Mouse (Mus musculus): ENCODE measurements around the gene Def6. TPM values are rescaled to one million over a fixed set of nuclear protein-coding genes. Genes with fewer than 3 reads are reported as not detected.

Gene Def6
- polyA plus RNA-seq, 1 experiment from 2014 or later: 20.9 TPM

DNA sequence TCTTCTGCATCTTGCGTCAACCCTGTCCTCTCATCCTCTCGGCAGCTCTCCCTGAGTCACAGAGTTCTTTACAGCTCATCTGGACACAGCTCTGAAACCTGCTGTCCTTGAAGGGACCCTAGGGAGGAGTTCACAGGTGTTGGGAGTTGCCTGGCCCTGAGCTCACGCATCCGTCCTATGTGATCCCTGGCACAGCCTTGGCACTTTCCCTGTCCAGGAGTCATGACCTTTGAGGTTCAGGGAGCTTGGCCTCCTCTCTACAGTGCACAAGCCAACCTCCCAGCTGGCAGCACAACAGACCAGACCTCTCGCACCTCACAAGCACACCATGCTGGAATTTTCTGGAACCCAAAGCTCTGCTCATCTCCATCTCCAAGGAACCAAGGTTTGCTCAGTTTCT, 33.3 kb downstream of the Def6 start:
- H3K79me2 ChIP-seq (ENCODE audit: inconsistent target): peaks cover 100% of the 10 kb centered on the region
- WGBS (ENCODE audit: missing documents): 91% methylated on average over 5 of the region's 5 CpGs
- H3K4me3 ChIP-seq (ENCODE audit: inconsistent target): no peak overlapping the region
- peaks cover 40% of the 10 kb centered on the region; the same call in 1 of the 2 replicates for H3K36me3 ChIP-seq (ENCODE audit: inconsistent target)
- H3K27ac ChIP-seq: no peak overlapping the region

DNA sequence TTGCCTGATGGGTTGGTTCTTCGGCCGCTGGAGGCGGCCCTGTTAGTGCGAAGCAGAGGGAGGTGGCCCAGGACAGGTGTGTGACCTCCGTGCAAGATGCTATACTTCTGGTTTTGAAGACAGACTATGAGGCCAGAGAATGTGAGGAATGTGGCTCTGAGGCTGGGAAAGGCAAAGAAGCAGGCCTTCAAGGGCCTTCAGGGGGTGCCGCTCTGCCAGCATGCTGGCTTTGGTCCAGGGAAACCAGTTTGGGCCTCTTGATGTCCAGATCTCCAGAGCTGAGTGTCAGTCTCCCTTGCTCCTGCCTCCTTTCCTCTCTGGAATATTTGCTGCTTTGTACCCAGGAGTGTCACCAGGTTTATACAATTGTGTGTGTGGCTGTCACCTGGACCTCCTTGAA, 34.7 kb downstream of the Def6 start:
- whole genome bisulfite sequencing (ENCODE audit: missing documents): 97% methylated on average over 6 of the region's 6 CpGs
- Histone ChIP-seq H3K4me3 (ENCODE audit: inconsistent target) (no peak overlapping the region), H3K79me2 (ENCODE audit: inconsistent target) (peaks cover 90% of the 10 kb centered on the region), H3K36me3 (ENCODE audit: inconsistent target) (peaks cover 40% of the 10 kb centered on the region; the same call in 1 of the 2 replicates), H3K27ac (no peak overlapping the region)

DNA sequence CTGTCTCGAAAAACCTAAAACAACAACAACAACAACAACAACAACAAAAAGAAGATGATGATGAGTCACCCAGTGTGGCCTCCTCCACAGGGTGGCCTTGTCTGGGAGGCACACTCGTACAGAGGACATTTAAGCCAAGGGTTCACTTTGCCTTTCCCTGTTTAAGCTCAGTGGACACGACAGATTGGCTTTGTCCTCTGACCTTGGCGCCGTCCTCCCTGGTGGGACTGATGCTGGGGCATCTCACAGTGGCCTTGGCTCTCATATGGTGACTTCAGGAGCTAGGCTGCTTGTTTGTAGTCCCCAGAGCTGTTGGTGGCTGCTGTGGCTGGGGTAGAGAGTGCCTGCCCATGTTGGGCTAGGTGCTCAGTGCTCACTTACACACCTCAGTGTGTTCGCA, 36.6 kb downstream of the Def6 start:
- Histone ChIP-seq H3K79me2 (ENCODE audit: inconsistent target) (peaks cover 86% of the 10 kb centered on the region), H3K36me3 (ENCODE audit: inconsistent target) (peaks cover 40% of the 10 kb centered on the region; the same call in 1 of the 2 replicates), H3K4me3 (ENCODE audit: inconsistent target) (no peak overlapping the region), H3K27ac (no peak overlapping the region)
- 100% methylated on average over 4 of the region's 6 CpGs for WGBS (ENCODE audit: missing documents)

DNA sequence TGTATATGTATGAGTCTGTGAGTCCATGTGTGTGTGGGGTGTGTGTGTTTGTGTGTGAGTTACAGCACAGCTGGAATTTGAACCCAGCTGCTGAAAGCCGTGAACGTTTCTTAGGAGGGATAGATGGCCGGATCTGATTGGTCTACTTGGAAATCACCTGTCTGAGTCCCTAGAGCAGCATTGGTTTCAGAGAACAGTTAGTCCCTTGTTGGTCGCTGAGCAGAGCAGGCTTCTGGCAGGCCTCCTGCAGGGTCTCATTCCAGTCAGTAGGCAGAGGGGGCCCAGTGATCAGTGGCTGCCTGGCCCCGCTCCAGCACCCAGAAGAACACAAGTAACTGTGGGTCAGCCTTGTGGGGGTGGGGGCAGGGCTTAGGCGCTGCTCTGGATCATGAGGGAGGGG, 37.1 kb downstream of the Def6 start:
- WGBS (ENCODE audit: missing documents): 93% methylated on average over 5 of the region's 6 CpGs
- peaks cover 36% of the 10 kb centered on the region; the same call in 1 of the 2 replicates for H3K36me3 ChIP-seq (ENCODE audit: inconsistent target)
- no peak overlapping the region for H3K4me3 ChIP-seq (ENCODE audit: inconsistent target)
- peaks cover 86% of the 10 kb centered on the region for H3K79me2 ChIP-seq (ENCODE audit: inconsistent target)
- no peak overlapping the region for H3K27ac ChIP-seq

DNA sequence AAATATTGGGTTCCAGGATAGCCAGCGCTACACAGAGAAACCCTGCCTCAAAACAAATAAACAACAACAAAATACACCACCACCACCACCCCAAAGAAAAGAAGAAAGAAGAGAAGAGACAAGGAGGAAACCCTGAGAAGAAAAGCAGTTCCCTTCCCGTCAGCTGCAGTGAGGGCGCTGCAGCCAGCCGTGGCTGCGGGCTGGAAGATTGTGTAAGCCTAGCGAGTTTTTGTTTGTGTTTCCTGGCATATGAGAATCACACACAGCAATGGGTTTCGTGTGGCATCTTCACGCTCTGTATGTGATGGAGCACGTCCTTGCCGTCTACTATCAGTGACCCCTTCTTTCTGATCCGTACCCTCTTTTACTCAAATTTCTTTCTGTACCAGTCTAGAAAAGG, 39.1 kb downstream of the Def6 start:
- Histone ChIP-seq H3K79me2 (ENCODE audit: inconsistent target) (peaks cover 80% of the 10 kb centered on the region), H3K27ac (peak overlapping the region; percentile 92), H3K36me3 (ENCODE audit: inconsistent target) (peaks cover 20% of the 10 kb centered on the region; the same call in 1 of the 2 replicates), H3K4me3 (ENCODE audit: inconsistent target) (peak overlapping the region; percentile 0; the same call in 1 of the 2 replicates)
- 10% methylated on average over 11 of the region's 11 CpGs for WGBS (ENCODE audit: missing documents)

DNA sequence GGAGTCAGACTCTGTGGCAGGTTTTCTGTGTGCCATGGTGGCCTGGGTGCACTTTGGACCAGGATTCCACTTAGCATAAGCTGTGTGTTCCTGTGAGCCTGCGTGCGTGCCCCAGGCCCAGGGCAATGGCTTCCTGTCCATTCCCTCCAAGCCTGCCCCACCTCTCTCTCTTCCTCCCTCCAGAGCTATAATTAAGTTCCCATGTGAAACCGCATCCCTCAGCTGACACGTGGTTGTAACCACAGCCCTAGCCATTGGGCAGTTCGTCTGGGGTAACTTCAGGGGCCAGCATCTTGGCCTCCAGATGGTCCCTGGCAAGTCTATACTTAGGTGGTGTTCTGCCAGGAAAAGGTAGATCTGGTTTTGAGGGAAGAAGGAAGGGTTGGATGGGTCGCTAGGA, 40.0 kb downstream of the Def6 start:
- Histone ChIP-seq H3K27ac (peak overlapping the region; percentile 92), H3K36me3 (ENCODE audit: inconsistent target) (peaks cover 10% of the 10 kb centered on the region; the same call in 1 of the 2 replicates), H3K4me3 (ENCODE audit: inconsistent target) (no peak overlapping the region), H3K79me2 (ENCODE audit: inconsistent target) (peaks cover 78% of the 10 kb centered on the region)
- 1% methylated on average over 6 of the region's 6 CpGs for WGBS (ENCODE audit: missing documents)

DNA sequence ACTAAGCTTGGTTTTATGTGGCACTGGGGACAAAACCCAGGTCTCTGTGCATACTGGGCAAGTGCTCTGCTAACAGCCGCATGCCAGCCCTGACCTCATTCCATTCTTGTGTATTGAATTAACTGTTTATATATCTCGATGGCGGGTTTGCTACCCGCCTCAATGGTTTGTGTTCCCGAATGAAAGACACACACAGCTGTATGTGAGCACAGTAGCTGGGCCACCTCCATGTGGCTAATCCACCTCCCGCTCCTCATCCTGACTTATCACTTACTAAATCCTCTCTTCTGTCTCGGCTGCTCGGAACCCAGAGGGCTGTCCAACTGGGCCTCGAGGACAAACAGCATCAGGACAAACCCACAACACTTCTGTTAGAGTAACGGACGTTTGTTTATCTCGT, 41.5 kb downstream of the Def6 start:
- Histone ChIP-seq H3K36me3 (ENCODE audit: inconsistent target) (no peaks in the 10 kb centered on the region), H3K79me2 (ENCODE audit: inconsistent target) (peaks cover 78% of the 10 kb centered on the region), H3K27ac (no peak overlapping the region), H3K4me3 (ENCODE audit: inconsistent target) (no peak overlapping the region)
- WGBS (ENCODE audit: missing documents): 68% methylated on average over 12 of the region's 12 CpGs

DNA sequence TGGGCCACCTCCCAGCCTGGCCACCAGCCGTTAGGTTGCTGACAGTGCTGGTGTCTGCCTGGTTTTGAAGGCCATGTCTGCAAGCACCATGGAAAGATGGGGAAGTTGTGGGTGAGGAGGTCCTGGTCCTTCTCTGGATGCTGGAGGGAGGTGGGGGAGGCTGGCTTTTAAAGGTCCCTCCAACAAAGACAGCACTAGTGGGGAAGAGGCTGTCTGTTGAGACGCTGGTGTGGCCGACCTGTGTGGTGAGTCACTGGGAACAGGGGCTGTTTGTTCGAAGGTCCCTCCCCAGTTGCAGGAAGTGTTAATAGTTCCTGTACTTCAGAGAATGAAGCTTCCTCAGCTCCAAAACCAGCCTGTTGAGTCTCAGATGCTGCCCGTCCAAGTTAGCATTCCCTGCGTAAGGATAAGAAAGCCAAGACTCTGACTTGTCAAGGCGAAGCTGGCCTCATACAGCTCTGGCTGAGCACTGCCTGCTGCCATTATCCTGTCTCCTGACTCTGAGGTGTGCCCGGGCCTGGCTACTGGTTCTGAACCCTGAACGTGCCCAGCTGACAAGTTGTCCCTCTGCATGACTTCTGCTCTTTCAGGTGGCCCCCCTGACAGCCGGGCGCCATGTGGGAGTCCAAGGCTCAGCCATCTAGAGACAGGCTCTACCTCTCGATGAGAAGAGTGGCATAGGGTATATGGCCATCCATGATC, 44.2 kb downstream of the Def6 start:
- Histone ChIP-seq H3K4me3 (ENCODE audit: inconsistent target) (no peak overlapping the region), H3K27ac (peak overlapping the region; percentile 25), H3K79me2 (ENCODE audit: inconsistent target) (peaks cover 82% of the 10 kb centered on the region), H3K36me3 (ENCODE audit: inconsistent target) (no peaks in the 10 kb centered on the region)
- 51% methylated on average over 12 of the region's 12 CpGs for WGBS (ENCODE audit: missing documents)

DNA sequence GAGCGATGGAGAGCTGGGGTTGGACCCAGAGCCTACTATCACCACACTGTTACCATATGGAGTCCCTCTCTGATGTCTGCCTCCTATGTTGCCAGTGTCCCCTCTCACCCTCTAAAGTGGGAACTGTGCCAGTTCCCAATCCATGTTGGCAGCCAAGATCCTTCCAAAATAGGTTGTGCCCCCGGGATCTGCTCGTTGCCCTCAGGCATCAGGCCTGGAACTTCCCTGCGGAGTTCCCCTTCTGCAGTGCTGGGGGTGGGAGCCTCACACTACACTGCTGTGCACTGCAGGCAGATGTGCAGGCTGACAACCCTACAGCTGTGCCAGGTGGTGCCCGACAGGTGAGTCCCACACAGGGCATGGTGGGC, 44.7 kb downstream of the Def6 start:
- no peaks in the 10 kb centered on the region for H3K36me3 ChIP-seq (ENCODE audit: inconsistent target)

DNA sequence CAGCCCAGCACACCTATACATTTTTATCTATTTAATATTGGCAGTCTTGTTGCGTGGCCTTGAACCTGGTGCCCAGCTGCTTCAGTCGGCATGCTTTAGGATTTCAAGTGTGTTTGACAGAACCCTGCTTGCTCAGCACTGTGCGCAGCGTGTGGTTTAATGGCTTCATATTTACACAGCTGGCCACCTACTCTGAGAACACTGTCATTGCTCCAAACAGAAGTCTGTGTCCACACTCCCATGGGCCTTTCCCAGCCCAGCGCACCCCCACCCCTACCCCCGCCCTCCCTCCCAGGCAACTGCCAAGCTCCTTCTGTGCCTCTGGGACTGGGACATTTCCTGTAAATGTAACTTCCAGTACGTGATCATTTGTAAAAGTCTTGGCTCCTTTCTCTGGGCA, 45.6 kb downstream of the Def6 start:
- H3K27ac ChIP-seq: no peak overlapping the region
- H3K79me2 ChIP-seq (ENCODE audit: inconsistent target): peaks cover 92% of the 10 kb centered on the region
- H3K36me3 ChIP-seq (ENCODE audit: inconsistent target): no peaks in the 10 kb centered on the region
- no peak overlapping the region for H3K4me3 ChIP-seq (ENCODE audit: inconsistent target)
- 96% methylated on average over 7 of the region's 7 CpGs for WGBS (ENCODE audit: missing documents)

More for the DNA sequence above, 44.7 kb downstream of the Def6 start:
- Histone ChIP-seq H3K4me3 (ENCODE audit: inconsistent target) (no peak overlapping the region), H3K79me2 (ENCODE audit: inconsistent target) (peaks cover 87% of the 10 kb centered on the region), H3K27ac (0 out of 2 replicates have a peak overlapping the region, but pooled peaks have one; percentile 25)
- 89% methylated on average over 5 of the region's 5 CpGs for WGBS (ENCODE audit: missing documents)

DNA sequence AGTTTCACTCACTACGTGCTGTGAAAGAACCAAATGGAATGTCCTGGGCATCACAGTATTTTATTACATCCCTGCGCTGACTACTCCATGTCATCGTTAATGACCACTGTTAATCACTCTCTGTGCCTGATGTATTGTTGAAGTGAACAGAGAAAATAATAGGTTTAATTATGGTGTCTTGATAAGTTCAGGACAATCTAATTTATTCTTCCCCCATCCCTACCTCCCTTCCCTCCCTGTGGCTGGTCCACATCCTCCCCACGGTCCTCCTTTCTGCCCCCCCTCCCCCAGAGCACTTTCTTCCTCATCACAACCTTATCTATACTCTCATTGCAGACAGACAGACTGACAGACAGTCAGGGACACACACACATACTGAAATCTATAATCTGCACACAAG, 47.2 kb downstream of the Def6 start:
- no peaks in the 10 kb centered on the region for H3K36me3 ChIP-seq (ENCODE audit: inconsistent target)
- H3K4me3 ChIP-seq (ENCODE audit: inconsistent target): no peak overlapping the region
- WGBS (ENCODE audit: missing documents): 70% methylated on average over 4 of the region's 4 CpGs
- H3K27ac ChIP-seq: no peak overlapping the region
- H3K79me2 ChIP-seq (ENCODE audit: inconsistent target): peaks cover 90% of the 10 kb centered on the region

DNA sequence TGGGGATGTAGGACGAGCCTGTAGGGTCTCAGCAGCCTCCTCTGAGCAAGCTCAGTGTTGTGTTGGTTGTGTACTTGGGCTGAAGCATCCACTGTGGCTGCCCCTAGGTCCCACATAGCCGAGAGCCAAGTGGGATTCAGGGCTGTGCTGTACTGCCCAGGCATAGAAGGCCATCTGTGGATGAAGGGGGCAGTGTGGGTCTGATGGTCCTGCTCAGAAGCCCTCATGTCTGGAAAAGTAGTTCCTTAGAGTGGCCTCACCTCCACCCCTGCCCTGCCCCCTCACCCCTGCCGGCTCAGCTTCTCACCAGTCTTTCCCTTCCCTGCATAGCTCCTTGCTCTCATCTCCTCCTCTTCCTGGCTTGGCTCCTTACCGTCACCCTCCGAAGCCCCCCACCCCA, 48.1 kb downstream of the Def6 start:
- no peak overlapping the region for H3K4me3 ChIP-seq (ENCODE audit: inconsistent target)
- WGBS (ENCODE audit: missing documents): 79% methylated on average over 3 of the region's 5 CpGs
- H3K27ac ChIP-seq: no peak overlapping the region; the same call in 1 of the 2 replicates
- peaks cover 87% of the 10 kb centered on the region for H3K79me2 ChIP-seq (ENCODE audit: inconsistent target)
- no peaks in the 10 kb centered on the region for H3K36me3 ChIP-seq (ENCODE audit: inconsistent target)

DNA sequence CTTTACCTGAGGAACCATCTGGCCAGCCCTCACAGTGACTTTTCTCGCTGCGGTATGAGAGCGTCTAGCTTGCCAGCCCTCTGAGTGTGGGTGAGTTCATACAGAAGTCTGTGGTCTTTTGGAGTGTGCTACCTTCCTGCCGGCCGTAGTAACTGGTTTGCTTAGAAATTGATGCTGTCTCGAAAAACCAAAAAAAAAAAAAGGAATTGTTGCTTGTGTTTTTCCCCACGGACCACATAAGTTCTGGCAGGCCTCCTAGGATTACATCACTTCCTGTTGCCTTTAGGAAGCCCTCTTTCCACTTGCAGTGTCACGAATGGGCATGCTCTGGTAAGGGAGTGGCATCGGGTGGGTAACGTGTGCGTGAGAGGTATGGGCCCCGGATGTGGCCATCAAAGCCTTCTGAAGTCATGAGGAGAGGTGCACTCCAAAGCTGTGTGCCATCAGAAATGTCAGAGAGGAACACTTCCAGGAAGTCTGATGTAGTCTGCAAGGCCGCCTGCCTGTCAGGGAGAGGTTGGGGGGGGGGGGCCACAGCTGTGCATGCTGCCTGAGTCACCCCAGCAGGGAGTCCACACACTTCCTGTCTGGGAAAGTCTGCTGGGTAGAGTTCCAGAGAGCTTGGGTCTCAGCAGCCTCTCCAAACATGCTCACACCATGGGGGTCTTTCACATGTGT, 49.2 kb downstream of the Def6 start:
- no peak overlapping the region for H3K4me3 ChIP-seq (ENCODE audit: inconsistent target)
- WGBS (ENCODE audit: missing documents): 4% methylated on average over 13 of the region's 13 CpGs
- H3K36me3 ChIP-seq (ENCODE audit: inconsistent target): no peaks in the 10 kb centered on the region

DNA sequence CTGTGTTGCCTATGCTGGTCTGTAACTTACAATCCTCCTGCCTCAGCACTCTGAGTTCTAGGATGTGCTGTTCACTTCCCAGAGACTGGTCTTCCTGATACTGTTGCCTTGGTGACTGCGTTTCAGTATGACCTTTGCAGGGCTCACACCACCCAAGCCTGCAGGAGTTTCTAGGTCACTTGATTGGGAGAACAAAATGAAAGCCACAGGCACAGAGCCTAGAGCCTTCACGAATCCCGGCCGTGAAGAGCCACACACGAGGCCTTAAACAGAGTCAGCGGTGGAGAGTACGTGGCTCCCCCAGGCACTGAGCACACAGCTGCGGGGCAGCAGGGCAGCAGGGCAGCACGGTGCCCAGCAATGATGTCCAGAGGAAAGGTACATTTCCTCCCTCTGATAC, 50.7 kb downstream of the Def6 start:
- no peak overlapping the region for H3K4me3 ChIP-seq (ENCODE audit: inconsistent target)
- H3K36me3 ChIP-seq (ENCODE audit: inconsistent target): no peaks in the 10 kb centered on the region
- H3K79me2 ChIP-seq (ENCODE audit: inconsistent target): peaks cover 95% of the 10 kb centered on the region
- WGBS (ENCODE audit: missing documents): 93% methylated on average over 9 of the region's 9 CpGs
- H3K27ac ChIP-seq: peak overlapping the region; percentile 46

More for the DNA sequence above, 49.2 kb downstream of the Def6 start:
- peak overlapping the region; percentile 58 for H3K27ac ChIP-seq
- peaks cover 95% of the 10 kb centered on the region for H3K79me2 ChIP-seq (ENCODE audit: inconsistent target)

DNA sequence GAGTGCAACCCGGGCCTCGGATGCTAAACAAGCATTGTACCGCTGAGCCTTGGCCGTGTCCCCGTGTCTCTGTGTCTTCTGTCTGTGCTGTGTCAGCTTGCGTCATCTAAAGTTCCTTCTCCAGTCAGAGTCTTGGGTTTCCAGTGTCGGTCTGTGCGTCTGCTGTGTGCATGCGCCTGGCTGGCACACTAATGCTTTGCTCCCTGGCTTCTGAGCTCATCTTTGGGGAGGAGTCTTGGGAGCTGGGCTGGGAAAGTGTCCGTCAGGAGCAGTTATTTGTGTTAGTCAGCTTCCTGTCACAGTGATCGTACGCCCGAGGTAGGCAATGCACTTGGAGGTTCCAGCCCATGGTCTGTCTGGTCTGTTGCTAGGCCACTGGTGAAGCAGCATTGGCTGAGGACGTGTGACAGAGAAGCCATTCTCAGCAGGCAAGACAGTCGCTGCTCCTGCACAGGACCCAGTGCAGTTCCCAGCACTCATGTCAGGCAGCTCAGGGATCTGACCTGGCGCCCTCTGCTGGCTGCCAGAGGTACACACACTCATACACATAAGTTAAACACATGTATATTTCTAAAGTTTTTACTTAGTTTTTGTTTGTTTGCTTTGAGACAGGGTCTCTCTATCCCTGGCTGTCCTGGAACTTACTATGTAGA, 52.4 kb downstream of the Def6 start:
- Histone ChIP-seq H3K79me2 (ENCODE audit: inconsistent target) (peaks cover 95% of the 10 kb centered on the region), H3K27ac (peak overlapping the region; percentile 60), H3K4me3 (ENCODE audit: inconsistent target) (no peak overlapping the region), H3K36me3 (ENCODE audit: inconsistent target) (no peaks in the 10 kb centered on the region)
- WGBS (ENCODE audit: missing documents): 28% methylated on average over 15 of the region's 16 CpGs

All from macrophage (primary cell).